Mouse (Mus musculus) ES-Bruce4 (cell line): ENCODE measurements around the gene Nle1.

Experiments
- CTCF ChIP-seq: IDR thresholded peaks from one replicate; pipeline ENCODE4 v1.8.1; 2011; ENCODE audit warnings: low read depth, low read length
- POLR2A ChIP-seq: IDR thresholded peaks from one replicate; pipeline ENCODE4 v1.8.1; 2011; ENCODE audit warnings: low read length; ENCODE audit not compliant: insufficient read depth

DNA sequence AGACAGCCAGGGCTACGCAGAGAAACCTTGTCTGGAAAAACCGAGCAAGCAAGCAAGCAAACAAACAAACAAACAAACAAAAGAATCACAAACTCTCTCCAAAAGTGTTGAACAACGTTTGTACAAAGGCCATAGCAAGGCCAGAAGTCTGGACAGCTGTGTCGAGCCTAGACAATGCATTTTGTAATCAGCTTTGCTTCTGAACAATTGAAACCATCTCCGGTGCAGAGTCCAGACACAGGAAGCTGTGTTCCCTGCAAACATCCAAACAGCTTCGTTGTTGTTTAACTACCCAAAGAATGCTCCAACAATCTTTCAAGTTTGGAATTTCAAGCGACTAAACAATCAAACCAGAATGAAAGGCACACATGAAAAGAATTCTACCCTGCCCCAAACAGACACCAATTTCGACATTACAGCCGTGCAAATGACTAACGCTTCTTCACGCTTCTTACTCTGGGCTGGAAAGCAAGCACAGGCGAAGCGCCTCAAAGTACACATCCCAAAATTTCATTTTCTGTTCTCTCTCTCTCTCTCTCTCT is 50.8 kb downstream of the Nle1 start:
- TF ChIP-seq CTCF = no peak
- TF ChIP-seq POLR2A = no peak
